Mouse (Mus musculus): ENCODE results near the gene Olfr1424. TPM values are rescaled to one million over a fixed set of nuclear protein-coding genes. Genes with fewer than 3 reads are reported as not detected.
A peak's percentile ranks its signal among the peaks of the same experiment; 100 is the strongest.

Olfr1424 gene
- total RNA-seq, 1 experiment from 2014 or later, result not detected

DNA sequence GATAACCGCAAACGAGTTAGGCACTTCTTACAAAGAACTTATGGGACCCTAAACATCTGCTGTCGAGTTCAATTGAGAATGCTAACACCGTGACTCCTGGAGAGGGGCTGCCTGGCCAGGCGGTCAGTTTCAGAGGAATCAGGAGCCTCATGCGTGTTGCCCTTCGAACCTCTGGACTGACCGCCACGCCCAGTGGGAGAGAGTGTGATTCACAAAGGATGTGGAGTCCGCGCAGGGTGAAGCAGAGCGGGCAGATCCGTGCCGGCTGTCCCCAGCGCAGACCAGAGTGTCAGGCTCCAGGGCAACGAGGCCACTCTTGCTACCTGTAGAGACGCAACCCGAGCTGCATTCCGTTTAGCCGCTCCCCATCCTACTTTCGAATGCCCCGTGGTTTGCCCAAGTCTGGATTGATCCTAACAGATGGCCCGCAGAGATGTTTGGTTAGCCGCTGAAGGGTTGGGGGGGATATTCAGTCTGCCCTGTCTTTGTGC is 52.2 kb downstream of the Olfr1424 start:
- peak; percentile 9; the same call in 1 of the 2 replicates for ATAC-seq (replicated peaks; ENCODE audit: insufficient number of reproducible peaks, low FRiP score, low TSS enrichment, poor library complexity, severe bottlenecking)

DNA sequence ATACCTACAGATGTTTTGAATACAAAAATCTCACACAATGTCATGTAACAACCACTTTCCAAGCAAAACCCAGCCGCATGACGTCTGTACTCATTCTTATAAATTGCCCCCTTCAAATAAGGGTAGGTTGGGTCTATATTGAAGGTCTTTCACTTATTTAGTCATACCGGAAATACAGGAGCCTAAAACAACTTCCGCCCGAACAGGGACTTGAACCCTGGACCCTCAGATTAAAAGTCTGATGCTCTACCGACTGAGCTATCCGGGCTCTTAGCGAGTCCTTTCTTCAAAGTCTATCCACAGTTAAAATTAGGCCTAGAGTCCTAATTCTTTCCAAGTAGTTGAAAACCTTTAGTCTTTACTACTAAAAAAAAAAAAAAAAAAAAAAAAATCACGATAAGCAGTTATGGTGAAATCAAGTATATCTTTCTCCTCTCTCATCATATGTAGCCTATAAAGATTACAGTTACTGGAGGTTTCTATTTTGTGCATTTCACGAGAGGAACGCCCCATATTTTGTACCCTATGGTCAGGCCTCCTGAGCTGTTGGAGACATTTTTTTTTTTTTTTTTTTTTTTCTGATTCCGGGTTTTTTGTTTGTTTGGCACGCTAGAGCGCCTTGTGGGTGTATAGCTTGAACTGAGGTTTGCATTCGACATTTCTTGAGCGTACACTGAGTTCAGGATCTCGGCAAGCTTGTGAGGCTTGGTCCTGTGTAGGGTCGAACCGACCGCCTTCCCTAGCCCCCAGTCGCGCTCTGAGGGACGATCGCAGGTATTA is 52.8 kb downstream of the Olfr1424 start:
- 0 out of 2 replicates have a peak, but pooled peaks have one; percentile 0 for ATAC-seq (replicated peaks; ENCODE audit: insufficient number of reproducible peaks, low FRiP score, low TSS enrichment, poor library complexity, severe bottlenecking)

Other genes with a start within 250 kb of the Olfr1424 start
- gene Stx3, start 243.3 kb downstream of the Olfr1424 start, total RNA-seq (2017), result 8.9 to 23.6 TPM (median 19.8 TPM) in 3 replicates
- 0.43 TPM in 1 of 3 replicates, not detected in the others for gene Olfr1417, start 223.5 kb downstream of the Olfr1424 start, total RNA-seq (2017)
- gene Olfr1418, start 201.6 kb downstream of the Olfr1424 start, total RNA-seq (2017), result not detected in 3 replicates
- not detected in 3 replicates for gene Olfr1419, start 187.6 kb downstream of the Olfr1424 start, total RNA-seq (2017)
- gene Olfr1420, start 176.1 kb downstream of the Olfr1424 start, total RNA-seq (2017), result not detected in 3 replicates
- gene Patl1, start 150.3 kb downstream of the Olfr1424 start, total RNA-seq (2017), result 15.1 to 24.9 TPM (median 16.0 TPM) in 3 replicates
- 22.1 to 45.4 TPM (median 25.4 TPM) in 3 replicates for gene Osbp, start 96.7 kb downstream of the Olfr1424 start, total RNA-seq (2017)
- gene Olfr1423, start 21.4 kb downstream of the Olfr1424 start, total RNA-seq (2017), result 0.11 TPM in 1 of 3 replicates, not detected in the others
- not detected in 3 replicates for gene Olfr1425, start 15.0 kb upstream of the Olfr1424 start, total RNA-seq (2017)
- not detected in 3 replicates for gene Olfr1426, start 29.3 kb upstream of the Olfr1424 start, total RNA-seq (2017)
- not detected in 3 replicates for gene Olfr1427, start 40.7 kb upstream of the Olfr1424 start, total RNA-seq (2017)
- not detected in 3 replicates for gene Olfr1428, start 53.2 kb upstream of the Olfr1424 start, total RNA-seq (2017)
- not detected in 3 replicates for gene Olfr76, start 60.5 kb upstream of the Olfr1424 start, total RNA-seq (2017)
- not detected in 3 replicates for gene Olfr1555-ps1, start 107.4 kb upstream of the Olfr1424 start, total RNA-seq (2017)
- gene Olfr1431, start 138.0 kb upstream of the Olfr1424 start, total RNA-seq (2017), result not detected in 3 replicates
- gene Olfr1432, start 169.9 kb upstream of the Olfr1424 start, total RNA-seq (2017), result not detected in 3 replicates
- not detected in 3 replicates for gene Olfr262, start 179.0 kb upstream of the Olfr1424 start, total RNA-seq (2017)
- gene Olfr235, start 198.3 kb upstream of the Olfr1424 start, total RNA-seq (2017), result not detected in 3 replicates
- not detected in 3 replicates for gene Olfr1434, start 217.2 kb upstream of the Olfr1424 start, total RNA-seq (2017)
- not detected in 3 replicates for gene Olfr1436, start 236.4 kb upstream of the Olfr1424 start, total RNA-seq (2017)

Measured in monocyte, adult 5-6 weeks (primary cell).